Mouse (Mus musculus) frontal cortex, postnatal 14 days (tissue): Measurements from ENCODE around the gene Zfp36l2.

Experiments used
- DNase-seq, 2 experiments: peaks; one replicate each; pipeline ENCODE4 v3.0.0; 2022; ENCODE audit warnings: low spot score in 2 of 2

Gene Zfp36l2

GRCm38 (mm10) chr17:84152206-84152975, 35.4 kb downstream of the Zfp36l2 start:
- no peak for DNase-seq

GRCm38 (mm10) chr17:84151306-84151705, 36.4 kb downstream of the Zfp36l2 start:
- DNase-seq, result no peak

- DNase-seq, result no peak
These were observed 37.5 kb downstream of the Zfp36l2 start for GRCm38 (mm10) chr17:84150291-84150690.

GRCm38 (mm10) chr17:84149566-84149965, 38.2 kb downstream of the Zfp36l2 start:
- no peak for DNase-seq

- peak; percentile 34 to 57 for DNase-seq
These were observed 39.0 kb downstream of the Zfp36l2 start for GRCm38 (mm10) chr17:84148499-84149484.

GRCm38 (mm10) chr17:84147183-84148108, 40.3 kb downstream of the Zfp36l2 start:
- no peak for DNase-seq

GRCm38 (mm10) chr17:84146458-84147182, 41.1 kb downstream of the Zfp36l2 start:
- no peak for DNase-seq

- no peak for DNase-seq
These were observed 41.9 kb downstream of the Zfp36l2 start for GRCm38 (mm10) chr17:84145826-84146287.

- DNase-seq, result no peak
These were observed 42.8 kb downstream of the Zfp36l2 start for GRCm38 (mm10) chr17:84144762-84145599.

- no peak for DNase-seq
These were observed 43.6 kb downstream of the Zfp36l2 start for GRCm38 (mm10) chr17:84144130-84144529.

- DNase-seq, result no peak
These were observed 44.4 kb downstream of the Zfp36l2 start for GRCm38 (mm10) chr17:84143219-84143844.

GRCm38 (mm10) chr17:84141691-84142090, 46.1 kb downstream of the Zfp36l2 start:
- no peak for DNase-seq

- no peak for DNase-seq
These were observed 46.8 kb downstream of the Zfp36l2 start for GRCm38 (mm10) chr17:84140822-84141507.

GRCm38 (mm10) chr17:84137393-84138171, 50.2 kb downstream of the Zfp36l2 start:
- DNase-seq, result no peak

GRCm38 (mm10) chr17:84136669-84137392, 50.9 kb downstream of the Zfp36l2 start:
- DNase-seq, result no peak

GRCm38 (mm10) chr17:84136217-84136616, 51.5 kb downstream of the Zfp36l2 start:
- no peak for DNase-seq

- DNase-seq, result no peak
These were observed 52.5 kb downstream of the Zfp36l2 start for GRCm38 (mm10) chr17:84135243-84135642.
